Mouse (Mus musculus): ENCODE results near the gene Oxsm.

GRCm38 (mm10) chr14:16293015-16293414 is 43.4 kb upstream of the Oxsm start:
- no peak for TF ChIP-seq POLR2A (IDR thresholded peaks at IDR 0.05; ENCODE audit: extremely low read depth, insufficient read depth, low read length)
- TF ChIP-seq CTCF (IDR thresholded peaks at IDR 0.05; ENCODE audit: low read depth, low read length), result no peak

All from liver, adult 2 months (tissue).